Mouse (Mus musculus) liver, embryonic 11.5 days (tissue): ENCODE results near the gene Taar9. TPM values are rescaled to one million over a fixed set of nuclear protein-coding genes. Genes with fewer than 3 reads are reported as not detected.
A peak's percentile ranks its signal among the peaks of the same experiment; 100 is the strongest.
"Not testable (repeated sequence)": the region's sequence is repeated elsewhere in the genome, so short reads cannot be mapped to it uniquely, and the experiment has no call there.

Experiments used
- ATAC-seq: fragments of 200-750 bp; cut with Nextera tagmentation; replicated peaks from 2 replicates; pipeline ENCODE4 v1.8.0; 2017; ENCODE audit warnings: moderate number of reproducible peaks, mild to moderate bottlenecking, moderate TSS enrichment, moderate library complexity; ENCODE audit not compliant: low FRiP score
- DNase-seq: peaks from one replicate; pipeline ENCODE4 v3.0.0-alpha.2; 2017; ENCODE audit warnings: low spot score
- H3K27ac ChIP-seq: fragments of 300-500 bp; sonication (generic); 2 replicates; pipeline ENCODE4 v1.5.1; 2014; ENCODE audit warnings: mild to moderate bottlenecking, low read depth, low read length, control low read depth
- H3K27me3 ChIP-seq: fragments of 300-500 bp; sonication (generic); replicated peaks from 2 replicates; pipeline ENCODE4 v1.6.1; 2014; ENCODE audit warnings: low read length, mixed read lengths; ENCODE audit not compliant: control insufficient read depth, insufficient read depth
- H3K36me3 ChIP-seq: fragments of 300-500 bp; sonication (generic); 2 replicates; pipeline ENCODE4 v1.6.1; 2014; ENCODE audit warnings: mild to moderate bottlenecking, low read length, moderate library complexity, mixed read lengths; ENCODE audit not compliant: control insufficient read depth, insufficient read depth
- H3K4me1 ChIP-seq: fragments of 300-500 bp; sonication (generic); replicated peaks from 2 replicates; pipeline ENCODE4 v1.6.1; 2014; ENCODE audit warnings: low read length, mixed read lengths; ENCODE audit not compliant: control insufficient read depth, insufficient read depth
- H3K4me2 ChIP-seq: fragments of 300-500 bp; sonication (generic); 2 replicates; pipeline ENCODE4 v1.6.1; 2014; ENCODE audit warnings: mild to moderate bottlenecking, control low read depth, moderate library complexity
- H3K4me3 ChIP-seq: fragments of 300-500 bp; sonication (generic); 2 replicates; pipeline ENCODE4 v1.5.1; 2014; ENCODE audit warnings: low read depth, low read length, control low read depth
- H3K9ac ChIP-seq: fragments of 300-500 bp; sonication (generic); 2 replicates; pipeline ENCODE4 v1.6.1; 2014; ENCODE audit warnings: low read depth, low read length, control low read depth
- H3K9me3 ChIP-seq: fragments of 300-500 bp; sonication (generic); 2 replicates; pipeline ENCODE4 v1.6.1; 2016; ENCODE audit warnings: low read length, inconsistent platforms, mixed read lengths; ENCODE audit not compliant: control insufficient read depth
- WGBS: fragments of 180-500 bp; shearing (Covaris S2); extraction: QIAGEN DNeasy Blood & Tissue Kit; methylation state at CpG from one replicate; pipeline ENCODE4 v1.1.7; 2014; 5-methylcytosine and 5-hydroxymethylcytosine counted together
- polyA plus RNA-seq: library from polyadenylated mRNA; unstranded; fragments of >200 nt; fragmentation: Nextera tagmentation; extraction: Ambion mirVana; gene quantifications from 2 replicates; pipeline ENCODE4 v1.2.1, GENCODE M21; 2014

Taar9 gene
- polyA plus RNA-seq, 1 experiment from 2014 or later, result not detected

- no peaks in the 10 kb centered on the region for H3K9me3 ChIP-seq
- H3K27ac ChIP-seq, result no peak within 1 kb of the TSS
- ATAC-seq (no peak), DNase-seq (no peak)
- H3K4me1 ChIP-seq, result no peaks in the 10 kb centered on the region
- H3K36me3 ChIP-seq, result no peaks in the 10 kb centered on the region
- WGBS, result 64% methylated on average over 2 of the region's 2 CpGs
- H3K4me3 ChIP-seq, result no peak within 1 kb of the TSS
- no peak within 1 kb of the TSS for H3K9ac ChIP-seq
- H3K27me3 ChIP-seq, result no peaks in the 10 kb centered on the region
- no peak within 1 kb of the TSS for H3K4me2 ChIP-seq
Observed at GRCm38 (mm10) chr10:24092194-24092593, 17.1 kb downstream of the Taar9 start, which contains the start of gene Taar8b. Gene Taar8b, minus strand, starts transcription at chr10:24092294.

- WGBS, result 88% methylated on average over 2 of the region's 2 CpGs
- no peak overlapping the region for H3K9ac ChIP-seq
- DNase-seq (no peak), ATAC-seq (no peak)
- no peaks in the 10 kb centered on the region for H3K4me1 ChIP-seq
- no peaks in the 10 kb centered on the region for H3K9me3 ChIP-seq
- H3K36me3 ChIP-seq, result no peaks in the 10 kb centered on the region
- H3K4me2 ChIP-seq, result no peak overlapping the region
- H3K4me3 ChIP-seq, result no peak overlapping the region
- no peak overlapping the region for H3K27ac ChIP-seq
- H3K27me3 ChIP-seq, result no peaks in the 10 kb centered on the region
Observed at GRCm38 (mm10) chr10:24087168-24087567, 22.2 kb downstream of the Taar9 start.

GRCm38 (mm10) chr10:24086555-24086954 is 22.8 kb downstream of the Taar9 start:
- H3K27ac ChIP-seq, result no peak overlapping the region
- no peaks in the 10 kb centered on the region for H3K4me1 ChIP-seq
- H3K9ac ChIP-seq, result no peak overlapping the region
- H3K9me3 ChIP-seq, result no peaks in the 10 kb centered on the region
- no peaks in the 10 kb centered on the region for H3K27me3 ChIP-seq
- no peak overlapping the region for H3K4me2 ChIP-seq
- H3K36me3 ChIP-seq, result no peaks in the 10 kb centered on the region
- 48% methylated on average over 5 of the region's 5 CpGs for WGBS
- no peak overlapping the region for H3K4me3 ChIP-seq
- ATAC-seq (no peak), DNase-seq (no peak)

GRCm38 (mm10) chr10:24085936-24086335 is 23.4 kb downstream of the Taar9 start:
- Histone ChIP-seq H3K4me3 (no peak overlapping the region), H3K9ac (no peak overlapping the region), H3K4me1 (no peaks in the 10 kb centered on the region), H3K4me2 (no peak overlapping the region), H3K27ac (no peak overlapping the region), H3K27me3 (no peaks in the 10 kb centered on the region), H3K36me3 (no peaks in the 10 kb centered on the region), H3K9me3 (no peaks in the 10 kb centered on the region)
- no peak for ATAC-seq
- DNase-seq, result no peak
- WGBS, result 73% methylated on average over 5 of the region's 5 CpGs

- 44% methylated on average over 3 of the region's 3 CpGs for WGBS
- Histone ChIP-seq H3K36me3 (no peaks in the 10 kb centered on the region), H3K9me3 (no peaks in the 10 kb centered on the region), H3K4me2 (no peak overlapping the region), H3K4me1 (no peaks in the 10 kb centered on the region), H3K27me3 (no peaks in the 10 kb centered on the region), H3K9ac (no peak overlapping the region), H3K27ac (no peak overlapping the region), H3K4me3 (no peak overlapping the region)
- ATAC-seq, result peak; percentile 47; the same call in 1 of the 2 replicates
- DNase-seq, result no peak
Observed at GRCm38 (mm10) chr10:24080166-24080565, 29.2 kb downstream of the Taar9 start.

GRCm38 (mm10) chr10:24076200-24076599 is 33.1 kb downstream of the Taar9 start, which contains the start of gene Taar8a:
Gene Taar8a, plus strand, starts transcription at chr10:24076500.
- not testable (repeated sequence) for ATAC-seq

GRCm38 (mm10) chr10:24074751-24075150 is 34.6 kb downstream of the Taar9 start:
- not testable (repeated sequence) for H3K4me1 ChIP-seq, H3K4me2 ChIP-seq, H3K27ac ChIP-seq, H3K27me3 ChIP-seq, H3K4me3 ChIP-seq, H3K36me3 ChIP-seq, ATAC-seq, H3K9ac ChIP-seq, DNase-seq, H3K9me3 ChIP-seq
- 28% methylated on average over 2 of the region's 2 CpGs for WGBS

More at GRCm38 (mm10) chr10:24076200-24076599, 33.1 kb downstream of the Taar9 start, which contains the start of gene Taar8a:
- not testable (repeated sequence) for H3K9ac ChIP-seq, H3K9me3 ChIP-seq, DNase-seq, H3K4me2 ChIP-seq, H3K27ac ChIP-seq, H3K36me3 ChIP-seq, H3K27me3 ChIP-seq, H3K4me3 ChIP-seq, H3K4me1 ChIP-seq
- WGBS, result 69% methylated on average over 2 of the region's 4 CpGs

GRCm38 (mm10) chr10:24058986-24059385 is 50.3 kb downstream of the Taar9 start:
- no peaks in the 10 kb centered on the region for H3K27me3 ChIP-seq
- no peak overlapping the region for H3K27ac ChIP-seq
- no peaks in the 10 kb centered on the region for H3K36me3 ChIP-seq
- H3K9ac ChIP-seq, result no peak overlapping the region
- H3K4me1 ChIP-seq, result no peaks in the 10 kb centered on the region
- DNase-seq (no peak), ATAC-seq (no peak)
- WGBS, result 67% methylated on average over 3 of the region's 3 CpGs
- H3K4me3 ChIP-seq, result no peak overlapping the region
- H3K9me3 ChIP-seq, result no peaks in the 10 kb centered on the region
- no peak overlapping the region for H3K4me2 ChIP-seq
